Comparison of ENCODE assay signal across 16 mouse cellular contexts in the genomic region with DNA sequence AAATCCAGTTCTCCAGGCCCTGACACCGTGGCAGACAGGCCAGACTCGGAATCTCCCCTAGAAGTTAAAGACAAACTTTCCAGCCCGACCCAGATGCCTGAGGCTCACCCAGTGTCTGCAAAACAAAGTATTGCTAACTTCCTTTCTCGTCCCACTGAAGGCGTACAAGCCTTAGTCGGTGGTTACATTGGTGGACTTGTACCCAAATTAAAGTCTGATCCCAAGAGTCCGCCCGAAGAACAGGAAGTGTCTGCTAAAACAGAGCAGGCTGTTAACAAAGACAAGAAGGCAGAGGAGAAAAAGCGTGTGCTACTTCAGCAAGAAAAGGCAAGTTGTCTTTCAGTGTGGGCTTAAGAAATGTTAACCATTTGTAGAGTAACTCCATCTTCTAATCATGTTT. TPM values are rescaled to one million over a fixed set of nuclear protein-coding genes. Genes with fewer than 3 reads are reported as not detected.
DNase-seq lines count a peak whose midpoint lies in the region; ATAC-seq lines count a peak whose summit lies in the region.
"Had no signal": no experiment of that assay in that cellular context is flagged by ENCODE, and none has a peak within 500 bp of the region (broad histone marks: within the 10 kb centered on the region; RNA-seq: fewer than 3 reads in every experiment).

No protein-coding gene starts in this region.

- H3K9ac ChIP-seq in kidney, embryonic 16.5 days (replicated peaks; ENCODE audit: low read length) = no peak overlapping the region
- no peak overlapping the region for H3K9ac ChIP-seq in heart, embryonic 16.5 days (ENCODE audit: low read length)
- H3K9ac ChIP-seq: intestine, embryonic 15.5 days; limb, embryonic 15.5 days; stomach, embryonic 15.5 days had no signal

- WGBS in kidney, embryonic 16.5 days = 67% methylated on average over 9 of the region's 9 CpGs
- WGBS in heart, embryonic 16.5 days = 45% methylated on average over 9 of the region's 9 CpGs

- no peaks in the 10 kb centered on the region for H3K9me3 ChIP-seq in kidney, embryonic 16.5 days (ENCODE audit: low read length)
- H3K9me3 ChIP-seq in heart, embryonic 16.5 days (replicated peaks; ENCODE audit: control insufficient read depth, low read length) = no peaks in the 10 kb centered on the region
- H3K9me3 ChIP-seq: intestine, embryonic 15.5 days; limb, embryonic 15.5 days; stomach, embryonic 15.5 days had no signal

- peak; percentile 16 to 22 for DNase-seq in kidney, postnatal 36 days
- DNase-seq in thymus, postnatal 14 days = no peak
- DNase-seq in layer of hippocampus, adult 8-10 months (ENCODE audit: low spot score in 2 of 2) = no peak
- no peak for DNase-seq in retina, embryonic 14.5 days (ENCODE audit: low spot score)
- DNase-seq: cerebellum, adult 11-12 months; gastrocnemius, postnatal 10 days; right cerebral cortex, postnatal 14 days had no signal

- H3K27ac ChIP-seq in kidney, embryonic 16.5 days (ENCODE audit: low read length) = no peak overlapping the region
- peak overlapping the region; percentile 25; the same call in 1 of the 2 replicates for H3K27ac ChIP-seq in heart, embryonic 16.5 days (ENCODE audit: low read length)
- H3K27ac ChIP-seq: intestine, embryonic 15.5 days; limb, embryonic 15.5 days; stomach, embryonic 15.5 days had no signal

- no peak overlapping the region for H3K4me3 ChIP-seq in kidney, embryonic 16.5 days (ENCODE audit: low read length)
- no peak overlapping the region for H3K4me3 ChIP-seq in heart, embryonic 16.5 days (ENCODE audit: low read length)
- H3K4me3 ChIP-seq: intestine, embryonic 15.5 days; limb, embryonic 15.5 days; stomach, embryonic 15.5 days had no signal

- H3K36me3 ChIP-seq in kidney, embryonic 16.5 days (ENCODE audit: insufficient read depth, low read length) = peaks cover 10% of the 10 kb centered on the region; the same call in 1 of the 2 replicates
- peaks cover 6% of the 10 kb centered on the region for H3K36me3 ChIP-seq in heart, embryonic 16.5 days (ENCODE audit: control insufficient read depth, insufficient read depth)
- H3K36me3 ChIP-seq: intestine, embryonic 15.5 days had no signal

- H3K27me3 ChIP-seq in kidney, embryonic 16.5 days (ENCODE audit: insufficient read depth, low read length) = no peaks in the 10 kb centered on the region
- no peaks in the 10 kb centered on the region for H3K27me3 ChIP-seq in heart, embryonic 16.5 days (ENCODE audit: control insufficient read depth, insufficient read depth, low read length)
- H3K27me3 ChIP-seq: intestine, embryonic 15.5 days; limb, embryonic 15.5 days; stomach, embryonic 15.5 days had no signal

- H3K4me2 ChIP-seq in kidney, embryonic 16.5 days (replicated peaks; ENCODE audit: low read depth, low read length) = no peak overlapping the region
- peak overlapping the region; percentile 6; the same call in 1 of the 2 replicates for H3K4me2 ChIP-seq in heart, embryonic 16.5 days (ENCODE audit: low read depth, low read length)
- H3K4me2 ChIP-seq: intestine, embryonic 15.5 days; limb, embryonic 15.5 days; stomach, embryonic 15.5 days had no signal

- H3K4me1 ChIP-seq in kidney, embryonic 16.5 days (ENCODE audit: insufficient read depth, low read length) = no peaks in the 10 kb centered on the region
- no peaks in the 10 kb centered on the region for H3K4me1 ChIP-seq in heart, embryonic 16.5 days (ENCODE audit: control insufficient read depth, insufficient read depth, low read length)
- H3K4me1 ChIP-seq: intestine, embryonic 15.5 days; limb, embryonic 15.5 days; stomach, embryonic 15.5 days had no signal

- no peak for ATAC-seq in kidney, embryonic 16.5 days (ENCODE audit: low FRiP score, low TSS enrichment)
- peak; percentile 69 for ATAC-seq in common myeloid progenitor, adult 5-6 weeks (replicated peaks; ENCODE audit: low read depth, poor library complexity, severe bottlenecking)
- ATAC-seq in heart, embryonic 16.5 days (replicated peaks; ENCODE audit: extremely low read depth, insufficient read depth, low FRiP score) = no peak
- peak; percentile 37 for ATAC-seq in megakaryocyte, adult 5-6 weeks (ENCODE audit: poor library complexity, severe bottlenecking)
- ATAC-seq: forebrain, embryonic 14.5 days; intestine, embryonic 15.5 days had no signal

RNA-seq across cellular contexts. Expression of a gene that starts 45.3 kb away (rescaled TPM):
- polyA plus RNA-seq in kidney, embryonic 16.5 days (2015; fragmentation: Nextera tagmentation; extraction: Ambion mirVana) = 10.0 and 10.5 TPM in 2 replicates
- total RNA-seq in common myeloid progenitor, adult 5-6 weeks (2017) = 0.27 and 0.78 TPM in 2 replicates
- 1.5 and 1.8 TPM in 2 replicates for polyA plus RNA-seq in heart, embryonic 16.5 days (2015; fragmentation: Nextera tagmentation; extraction: Ambion mirVana)
- not detected in 2 replicates for total RNA-seq in megakaryocyte, adult 5-6 weeks (2015)
- total RNA-seq in megakaryocyte, adult 5-6 weeks (2017) = not detected in 2 replicates
- total RNA-seq in layer of hippocampus, adult 8-10 months (2022) = 100 to 1,000 TPM; 495 to 532 (median 509) TPM
- total RNA-seq: monocyte, adult 5-6 weeks had no signal

Comparison
In these comparisons a context has a peak if more than half of its experiments do, and no peak if none do; other contexts are left out.
1. DNase-seq: peak in kidney, postnatal 36 days (2 of 2); none in thymus, postnatal 14 days (single experiment), layer of hippocampus, adult 8-10 months (0 of 2) and retina, embryonic 14.5 days (single experiment).
2. ATAC-seq: peak in common myeloid progenitor, adult 5-6 weeks (single experiment) and megakaryocyte, adult 5-6 weeks (single experiment); none in kidney, embryonic 16.5 days (single experiment) and heart, embryonic 16.5 days (single experiment).
3. RNA of a gene that starts 45.3 kb away (total RNA-seq): 495 to 532 TPM in layer of hippocampus, adult 8-10 months; 0.27 to 0.78 TPM in common myeloid progenitor, adult 5-6 weeks and not detected in megakaryocyte, adult 5-6 weeks; every median in the first group is over 100 times any median in the second.